Comparison of ENCODE assay signal across 8 mouse cellular contexts in genomic region chr16:37777796-37778475, GRCm38 (mm10). TPM values are rescaled to one million over a fixed set of nuclear protein-coding genes. Genes with fewer than 3 reads are reported as not detected.
DNase-seq lines count a peak whose midpoint lies in the region; ATAC-seq lines count a peak whose summit lies in the region.

No protein-coding gene starts in this region.

- no peaks in the 10 kb centered on the region for H3K27me3 ChIP-seq in heart, embryonic 10.5 days (ENCODE audit: insufficient read depth, poor library complexity, severe bottlenecking)
- H3K27me3 ChIP-seq in hindbrain, embryonic 14.5 days (ENCODE audit: control insufficient read depth, insufficient read depth, low read length) = no peaks in the 10 kb centered on the region
- no peaks in the 10 kb centered on the region for H3K27me3 ChIP-seq in midbrain, embryonic 15.5 days (replicated peaks)

- no peak for ATAC-seq in hindbrain, embryonic 14.5 days (ENCODE audit: low FRiP score)
- ATAC-seq in midbrain, embryonic 15.5 days (replicated peaks) = no peak

- 28% methylated on average over 4 of the region's 4 CpGs for WGBS in heart, embryonic 10.5 days
- WGBS in hindbrain, embryonic 14.5 days = 14% methylated on average over 4 of the region's 4 CpGs
- 16% methylated on average over 4 of the region's 4 CpGs for WGBS in midbrain, embryonic 15.5 days

- H3K9ac ChIP-seq in hindbrain, embryonic 14.5 days = peak overlapping the region; percentile 82
- no peak overlapping the region for H3K9ac ChIP-seq in midbrain, embryonic 15.5 days

- H3K9me3 ChIP-seq in heart, embryonic 10.5 days = no peaks in the 10 kb centered on the region
- no peaks in the 10 kb centered on the region for H3K9me3 ChIP-seq in hindbrain, embryonic 14.5 days (ENCODE audit: control insufficient read depth, low read length)
- H3K9me3 ChIP-seq in midbrain, embryonic 15.5 days = no peaks in the 10 kb centered on the region

- H3K4me2 ChIP-seq in hindbrain, embryonic 14.5 days (replicated peaks) = peak overlapping the region; percentile 96
- H3K4me2 ChIP-seq in midbrain, embryonic 15.5 days = peak overlapping the region; percentile 74

- H3K27ac ChIP-seq in heart, embryonic 10.5 days = peak overlapping the region; percentile 95
- H3K27ac ChIP-seq in brown adipose tissue, adult 24 weeks (replicated peaks; ENCODE audit: low read depth, low read length) = 0 out of 2 replicates have a peak overlapping the region, but pooled peaks have one; percentile 8
- 0 out of 2 replicates have a peak overlapping the region, but pooled peaks have one; percentile 5 for H3K27ac ChIP-seq in hindbrain, embryonic 14.5 days
- H3K27ac ChIP-seq in midbrain, embryonic 15.5 days = no peak overlapping the region

- H3K4me3 ChIP-seq in heart, embryonic 10.5 days = peak overlapping the region; percentile 83
- peak overlapping the region; percentile 28; the same call in 1 of the 2 replicates for H3K4me3 ChIP-seq in brown adipose tissue, adult 24 weeks (ENCODE audit: insufficient read depth, low read depth, low read length)
- H3K4me3 ChIP-seq in hindbrain, embryonic 14.5 days (replicated peaks; ENCODE audit: low read length) = peak overlapping the region; percentile 73
- H3K4me3 ChIP-seq in midbrain, embryonic 15.5 days = peak overlapping the region; percentile 51

- no peak for DNase-seq in heart, embryonic 10.5 days (ENCODE audit: low spot score)
- no peak for DNase-seq in heart, postnatal 4 days
- DNase-seq in hindbrain, embryonic 14.5 days (ENCODE audit: low spot score) = no peak
- no peak for DNase-seq in layer of hippocampus, adult 18-20 months (ENCODE audit: low spot score in 2 of 2)
- DNase-seq in MN1 (ENCODE audit: low spot score) = no peak
- DNase-seq in spleen, postnatal 10 days (ENCODE audit: low spot score in 2 of 2) = no peak

- H3K36me3 ChIP-seq in heart, embryonic 10.5 days = peaks cover 28% of the 10 kb centered on the region
- H3K36me3 ChIP-seq in hindbrain, embryonic 14.5 days (replicated peaks; ENCODE audit: control insufficient read depth, insufficient read depth) = no peaks in the 10 kb centered on the region
- H3K36me3 ChIP-seq in midbrain, embryonic 15.5 days (replicated peaks) = no peaks in the 10 kb centered on the region

- H3K4me1 ChIP-seq in heart, embryonic 10.5 days = peaks cover 30% of the 10 kb centered on the region
- no peaks in the 10 kb centered on the region for H3K4me1 ChIP-seq in brown adipose tissue, adult 24 weeks (ENCODE audit: control insufficient read depth, insufficient read depth, insufficient read length, low read length)
- H3K4me1 ChIP-seq in hindbrain, embryonic 14.5 days (replicated peaks; ENCODE audit: control insufficient read depth, insufficient read depth, low read length) = peaks cover 32% of the 10 kb centered on the region
- H3K4me1 ChIP-seq in midbrain, embryonic 15.5 days = peaks cover 13% of the 10 kb centered on the region

RNA-seq across cellular contexts. Expression of gene Fstl1, which starts 1.3 kb away (rescaled TPM):
- 312 and 372 TPM in 2 replicates for polyA plus RNA-seq in heart, embryonic 10.5 days (2016; fragmentation: Nextera tagmentation; extraction: Ambion mirVana)
- total RNA-seq in heart, postnatal 4 days (2021) = 100 to 1,000 TPM; 457 to 460 TPM
- polyA plus RNA-seq in brown adipose tissue, adult 24 weeks (2012; ENCODE audit: insufficient read depth, insufficient read length, missing spikeins) = 26.5 and 46.9 TPM in 2 replicates
- 111 and 126 TPM in 2 replicates for polyA plus RNA-seq in hindbrain, embryonic 14.5 days (2014; fragmentation: Nextera tagmentation; extraction: Ambion mirVana)
- polyA plus RNA-seq in midbrain, embryonic 15.5 days (2015; fragmentation: Nextera tagmentation; extraction: Ambion mirVana) = 85.4 and 85.6 TPM in 2 replicates
- 10 to 100 TPM; 31.3 to 34.0 TPM for total RNA-seq in layer of hippocampus, adult 18-20 months (2021)

Comparison
In these comparisons a context has a peak if more than half of its experiments do, and no peak if none do; other contexts are left out.
1. H3K4me3 ChIP-seq: peak in every context shown above with its lines; median percentile 83 in heart, embryonic 10.5 days; 73 in hindbrain, embryonic 14.5 days; 51 in midbrain, embryonic 15.5 days; 28 in brown adipose tissue, adult 24 weeks.